Mouse (Mus musculus): Measurements from ENCODE around the gene Zcwpw1. TPM values are rescaled to one million over a fixed set of nuclear protein-coding genes. Genes with fewer than 3 reads are reported as not detected.
"Not testable (repeated sequence)": the region's sequence is repeated elsewhere in the genome, so short reads cannot be mapped to it uniquely, and the experiment has no call there.

Gene Zcwpw1
- polyA plus RNA-seq, 1 experiment from 2014 or later: 10.9 TPM

DNA sequence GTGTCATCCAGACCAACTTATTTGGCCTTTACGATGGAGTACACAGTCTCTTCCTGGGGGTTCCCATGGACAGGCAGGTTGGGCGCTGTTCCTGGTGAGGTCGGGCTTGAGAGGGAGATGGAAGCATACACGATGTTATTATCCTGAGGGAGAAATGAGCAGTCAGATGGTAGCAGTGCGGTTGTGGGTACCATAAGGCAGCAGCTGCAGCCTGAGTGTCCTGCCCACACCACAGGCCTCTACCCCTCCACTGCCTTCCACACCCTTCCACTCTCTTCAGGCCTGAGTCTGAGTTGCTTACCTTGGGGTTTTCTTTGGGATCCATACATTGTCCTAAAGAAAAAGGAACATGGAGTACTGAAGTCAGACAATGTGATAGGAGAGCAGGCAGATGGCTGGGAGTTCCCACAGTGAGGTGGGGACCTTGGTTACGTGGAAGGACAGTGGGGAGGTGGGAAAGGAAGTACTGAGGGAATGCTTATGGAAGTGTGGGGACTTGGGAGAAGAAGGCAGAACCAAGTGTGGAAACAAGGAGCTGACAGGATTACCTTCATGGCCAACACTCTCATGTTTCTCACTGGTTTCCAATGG, 36.0 kb downstream of the Zcwpw1 start:
- H3K36me3 ChIP-seq: no peaks in the 10 kb centered on the region
- no peak overlapping the region for H3K4me2 ChIP-seq
- no peaks in the 10 kb centered on the region for H3K27me3 ChIP-seq (replicated peaks)
- no peak overlapping the region for H3K27ac ChIP-seq (ENCODE audit: poor library complexity, severe bottlenecking)
- no peak overlapping the region for H3K4me3 ChIP-seq
- no peak overlapping the region for H3K9ac ChIP-seq
- 79% methylated on average over 6 of the region's 6 CpGs for WGBS
- no peak for ATAC-seq (ENCODE audit: insufficient number of reproducible peaks, low FRiP score)
- no peaks in the 10 kb centered on the region for H3K9me3 ChIP-seq (replicated peaks)
- H3K4me1 ChIP-seq (replicated peaks): no peaks in the 10 kb centered on the region

DNA sequence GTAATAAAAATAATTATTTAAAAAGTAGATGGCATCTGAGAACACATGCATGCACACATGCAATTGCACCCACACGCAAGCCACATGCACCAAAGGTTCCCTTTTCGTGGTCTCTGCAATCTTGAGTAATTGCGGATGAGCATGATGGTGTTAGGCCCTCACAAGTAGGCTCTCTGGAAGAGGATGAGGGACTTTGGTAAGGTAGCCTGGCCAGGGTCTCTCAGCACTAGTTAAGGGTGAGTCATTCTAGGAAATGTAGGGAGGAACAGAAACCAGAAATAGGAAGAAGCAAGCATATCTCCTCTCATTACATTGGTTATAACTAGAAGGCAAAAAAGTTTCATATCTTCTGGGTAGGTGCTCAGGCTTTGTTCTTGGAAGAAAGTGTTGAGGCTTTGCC, 37.4 kb downstream of the Zcwpw1 start:
- Histone ChIP-seq H3K4me3 (no peak overlapping the region), H3K4me2 (no peak overlapping the region), H3K36me3 (no peaks in the 10 kb centered on the region), H3K27me3 (replicated peaks) (no peaks in the 10 kb centered on the region), H3K27ac (ENCODE audit: poor library complexity, severe bottlenecking) (no peak overlapping the region), H3K9ac (no peak overlapping the region), H3K4me1 (replicated peaks) (no peaks in the 10 kb centered on the region; the same call in 1 of the 2 replicates), H3K9me3 (replicated peaks) (no peaks in the 10 kb centered on the region)
- 81% methylated on average over 3 of the region's 3 CpGs for WGBS
- no peak for ATAC-seq (ENCODE audit: insufficient number of reproducible peaks, low FRiP score)

GRCm38 (mm10) chr5:137825971-137826370, 38.4 kb downstream of the Zcwpw1 start:
- H3K9ac ChIP-seq: no peak overlapping the region
- no peaks in the 10 kb centered on the region for H3K9me3 ChIP-seq (replicated peaks)
- H3K4me1 ChIP-seq (replicated peaks): no peaks in the 10 kb centered on the region; the same call in 1 of the 2 replicates
- WGBS: 73% methylated on average over 2 of the region's 2 CpGs
- no peak for ATAC-seq (ENCODE audit: insufficient number of reproducible peaks, low FRiP score)
- H3K36me3 ChIP-seq: no peaks in the 10 kb centered on the region
- no peak overlapping the region for H3K27ac ChIP-seq (ENCODE audit: poor library complexity, severe bottlenecking)
- H3K4me3 ChIP-seq: no peak overlapping the region
- no peaks in the 10 kb centered on the region for H3K27me3 ChIP-seq (replicated peaks)
- no peak overlapping the region for H3K4me2 ChIP-seq

- Histone ChIP-seq H3K27me3 (replicated peaks) (no peaks in the 10 kb centered on the region), H3K36me3 (no peaks in the 10 kb centered on the region), H3K4me1 (replicated peaks) (no peaks in the 10 kb centered on the region; the same call in 1 of the 2 replicates), H3K9me3 (replicated peaks) (no peaks in the 10 kb centered on the region), H3K27ac (ENCODE audit: poor library complexity, severe bottlenecking) (no peak overlapping the region), H3K4me3 (no peak overlapping the region), H3K9ac (no peak overlapping the region), H3K4me2 (no peak overlapping the region)
- WGBS: 34% methylated on average over 7 of the region's 7 CpGs
- ATAC-seq (ENCODE audit: insufficient number of reproducible peaks, low FRiP score): no peak
Observed at GRCm38 (mm10) chr5:137826421-137826820, 38.8 kb downstream of the Zcwpw1 start.

DNA sequence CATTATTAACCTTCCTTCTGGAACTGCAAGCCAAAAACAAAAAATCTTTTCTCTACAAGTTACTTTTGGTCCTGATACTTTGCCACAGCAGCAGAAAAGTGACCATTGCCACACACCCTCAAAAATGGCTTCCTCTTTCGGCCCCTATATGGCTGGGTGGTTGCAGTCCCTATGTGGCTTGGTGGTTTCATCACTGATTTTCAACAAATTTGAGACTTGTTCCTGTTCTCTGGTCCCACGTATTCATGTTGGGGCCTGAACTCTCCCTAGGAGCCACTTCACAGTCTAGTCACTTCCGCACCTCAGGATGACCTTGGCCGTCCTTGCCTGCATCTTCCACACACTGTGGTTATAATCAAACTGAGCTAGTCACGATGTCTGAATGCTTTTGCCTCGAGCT, 41.1 kb downstream of the Zcwpw1 start:
- Histone ChIP-seq H3K27ac (ENCODE audit: poor library complexity, severe bottlenecking) (no peak overlapping the region), H3K36me3 (no peaks in the 10 kb centered on the region), H3K9ac (no peak overlapping the region), H3K4me3 (no peak overlapping the region), H3K4me2 (no peak overlapping the region), H3K27me3 (replicated peaks) (no peaks in the 10 kb centered on the region), H3K4me1 (replicated peaks) (no peaks in the 10 kb centered on the region; the same call in 1 of the 2 replicates), H3K9me3 (replicated peaks) (no peaks in the 10 kb centered on the region)
- no peak for ATAC-seq (ENCODE audit: insufficient number of reproducible peaks, low FRiP score)
- 68% methylated on average over 6 of the region's 6 CpGs for WGBS

- Histone ChIP-seq H3K4me2 (no peak overlapping the region), H3K4me1 (replicated peaks) (no peaks in the 10 kb centered on the region; the same call in 1 of the 2 replicates), H3K36me3 (no peaks in the 10 kb centered on the region), H3K27me3 (replicated peaks) (no peaks in the 10 kb centered on the region), H3K4me3 (no peak overlapping the region), H3K27ac (ENCODE audit: poor library complexity, severe bottlenecking) (0 out of 2 replicates have a peak overlapping the region, but pooled peaks have one; percentile 24), H3K9me3 (replicated peaks) (no peaks in the 10 kb centered on the region), H3K9ac (no peak overlapping the region)
- no peak for ATAC-seq (ENCODE audit: insufficient number of reproducible peaks, low FRiP score)
- WGBS: 73% methylated on average over 7 of the region's 7 CpGs
Observed at GRCm38 (mm10) chr5:137830238-137830637, 42.6 kb downstream of the Zcwpw1 start.

DNA sequence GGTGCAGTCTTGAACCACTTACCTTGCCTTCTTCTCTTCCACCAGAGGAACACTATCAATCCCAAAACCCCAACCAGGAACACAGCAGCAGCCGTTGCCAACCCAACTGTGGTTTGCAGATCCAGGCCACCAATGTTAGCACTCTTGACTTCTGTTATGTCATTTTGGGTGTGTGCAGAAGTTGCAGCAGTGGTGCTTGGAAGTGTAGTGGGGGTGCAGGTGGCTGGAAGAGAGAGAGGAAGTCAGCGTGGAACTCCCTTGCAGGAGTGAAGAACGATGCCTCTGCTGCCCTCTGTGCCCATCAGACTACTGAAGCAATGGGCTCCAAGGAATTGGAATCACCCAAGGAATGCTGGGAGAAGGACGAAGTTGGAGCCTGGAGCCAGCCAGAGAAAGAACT, 43.5 kb downstream of the Zcwpw1 start:
- H3K27me3 ChIP-seq (replicated peaks): no peaks in the 10 kb centered on the region
- no peak overlapping the region for H3K4me3 ChIP-seq
- H3K4me1 ChIP-seq (replicated peaks): no peaks in the 10 kb centered on the region; the same call in 1 of the 2 replicates
- H3K4me2 ChIP-seq: no peak overlapping the region
- no peaks in the 10 kb centered on the region for H3K36me3 ChIP-seq
- no peak overlapping the region for H3K9ac ChIP-seq
- no peaks in the 10 kb centered on the region for H3K9me3 ChIP-seq (replicated peaks)
- WGBS: 76% methylated on average over 4 of the region's 4 CpGs
- H3K27ac ChIP-seq (ENCODE audit: poor library complexity, severe bottlenecking): no peak overlapping the region
- no peak for ATAC-seq (ENCODE audit: insufficient number of reproducible peaks, low FRiP score)

DNA sequence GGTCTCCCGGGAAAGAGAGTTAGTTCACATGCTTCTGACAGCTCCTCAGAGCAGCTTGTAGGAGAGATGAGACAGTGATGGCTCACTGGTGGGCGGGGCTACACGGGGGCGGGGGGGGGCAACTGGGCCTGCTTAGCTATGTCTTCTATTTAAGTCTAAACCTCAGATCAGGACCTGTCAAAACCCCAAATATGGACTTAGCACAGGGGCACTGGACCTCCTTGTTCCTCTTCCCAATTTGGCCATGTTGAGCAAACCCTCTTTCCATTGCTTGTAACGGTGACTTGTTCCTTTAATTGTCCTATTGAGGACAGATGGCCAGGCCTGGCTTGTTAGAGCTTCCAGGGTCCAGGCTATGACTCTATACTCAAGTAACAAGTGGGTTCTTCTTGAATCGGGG, 43.9 kb downstream of the Zcwpw1 start:
- WGBS: 72% methylated on average over 6 of the region's 6 CpGs
- no peaks in the 10 kb centered on the region for H3K36me3 ChIP-seq
- no peak for ATAC-seq (ENCODE audit: insufficient number of reproducible peaks, low FRiP score)

GRCm38 (mm10) chr5:137833500-137833899, 45.9 kb downstream of the Zcwpw1 start:
- no peaks in the 10 kb centered on the region for H3K9me3 ChIP-seq (replicated peaks)
- no peak overlapping the region for H3K9ac ChIP-seq
- H3K27me3 ChIP-seq (replicated peaks): no peaks in the 10 kb centered on the region
- H3K27ac ChIP-seq (ENCODE audit: poor library complexity, severe bottlenecking): no peak overlapping the region
- no peak overlapping the region for H3K4me3 ChIP-seq
- WGBS: 38% methylated on average over 4 of the region's 4 CpGs
- H3K4me1 ChIP-seq (replicated peaks): no peaks in the 10 kb centered on the region; the same call in 1 of the 2 replicates
- ATAC-seq (ENCODE audit: insufficient number of reproducible peaks, low FRiP score): peak; percentile 74
- H3K4me2 ChIP-seq: no peak overlapping the region
- H3K36me3 ChIP-seq: no peaks in the 10 kb centered on the region

More for the DNA sequence above, 43.9 kb downstream of the Zcwpw1 start:
- Histone ChIP-seq H3K9ac (no peak overlapping the region), H3K9me3 (replicated peaks) (no peaks in the 10 kb centered on the region), H3K27me3 (replicated peaks) (no peaks in the 10 kb centered on the region), H3K27ac (ENCODE audit: poor library complexity, severe bottlenecking) (no peak overlapping the region), H3K4me1 (replicated peaks) (no peaks in the 10 kb centered on the region; the same call in 1 of the 2 replicates), H3K4me3 (no peak overlapping the region), H3K4me2 (no peak overlapping the region)

- 41% methylated on average over 2 of the region's 2 CpGs for WGBS
- H3K4me1 ChIP-seq (replicated peaks); H3K36me3 ChIP-seq; H3K9ac ChIP-seq; H3K27me3 ChIP-seq (replicated peaks); H3K9me3 ChIP-seq (replicated peaks); H3K27ac ChIP-seq (ENCODE audit: poor library complexity, severe bottlenecking); H3K4me3 ChIP-seq; H3K4me2 ChIP-seq: not testable (repeated sequence)
- peak; percentile 33; the same call in 1 of the 2 replicates for ATAC-seq (ENCODE audit: insufficient number of reproducible peaks, low FRiP score)
Observed at GRCm38 (mm10) chr5:137835966-137836520, 48.4 kb downstream of the Zcwpw1 start, which contains the start of gene Pilra. Pilra (minus strand) TSS chr5:137836281.

DNA sequence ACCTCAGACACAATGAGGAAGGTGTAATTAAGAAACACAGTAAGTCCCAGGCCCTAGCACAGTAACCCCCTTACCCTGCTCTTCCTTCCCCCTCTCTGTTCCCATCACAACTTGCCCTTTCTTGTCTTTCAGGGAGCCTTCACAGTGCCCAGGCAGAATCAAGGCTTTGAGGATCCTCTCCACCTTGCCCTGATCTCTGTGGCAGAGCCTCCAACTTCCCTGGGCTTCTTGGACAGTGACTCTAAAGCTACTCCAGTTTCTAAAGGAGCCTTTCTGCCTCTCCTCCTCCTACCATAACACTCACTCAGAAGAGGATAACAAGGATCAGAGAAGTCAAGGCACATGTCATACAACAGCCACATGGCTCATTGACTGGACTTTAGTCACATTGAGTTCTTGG, 49.0 kb downstream of the Zcwpw1 start:
- no peak for ATAC-seq (ENCODE audit: insufficient number of reproducible peaks, low FRiP score)

GRCm38 (mm10) chr5:137837110-137837509, 49.5 kb downstream of the Zcwpw1 start:
- not testable (repeated sequence) for H3K4me2 ChIP-seq; H3K9ac ChIP-seq; H3K9me3 ChIP-seq (replicated peaks); ATAC-seq (ENCODE audit: insufficient number of reproducible peaks, low FRiP score); H3K4me3 ChIP-seq; H3K36me3 ChIP-seq; H3K4me1 ChIP-seq (replicated peaks); H3K27me3 ChIP-seq (replicated peaks); H3K27ac ChIP-seq (ENCODE audit: poor library complexity, severe bottlenecking)

More for the DNA sequence above, 49.0 kb downstream of the Zcwpw1 start:
- Histone ChIP-seq H3K4me3 (no peak overlapping the region), H3K4me1 (replicated peaks) (no peaks in the 10 kb centered on the region), H3K9ac (no peak overlapping the region), H3K27ac (ENCODE audit: poor library complexity, severe bottlenecking) (no peak overlapping the region), H3K9me3 (replicated peaks) (no peaks in the 10 kb centered on the region), H3K4me2 (no peak overlapping the region), H3K36me3 (no peaks in the 10 kb centered on the region), H3K27me3 (replicated peaks) (no peaks in the 10 kb centered on the region)
